Mouse (Mus musculus): ENCODE data around the gene Necap2.

DNA sequence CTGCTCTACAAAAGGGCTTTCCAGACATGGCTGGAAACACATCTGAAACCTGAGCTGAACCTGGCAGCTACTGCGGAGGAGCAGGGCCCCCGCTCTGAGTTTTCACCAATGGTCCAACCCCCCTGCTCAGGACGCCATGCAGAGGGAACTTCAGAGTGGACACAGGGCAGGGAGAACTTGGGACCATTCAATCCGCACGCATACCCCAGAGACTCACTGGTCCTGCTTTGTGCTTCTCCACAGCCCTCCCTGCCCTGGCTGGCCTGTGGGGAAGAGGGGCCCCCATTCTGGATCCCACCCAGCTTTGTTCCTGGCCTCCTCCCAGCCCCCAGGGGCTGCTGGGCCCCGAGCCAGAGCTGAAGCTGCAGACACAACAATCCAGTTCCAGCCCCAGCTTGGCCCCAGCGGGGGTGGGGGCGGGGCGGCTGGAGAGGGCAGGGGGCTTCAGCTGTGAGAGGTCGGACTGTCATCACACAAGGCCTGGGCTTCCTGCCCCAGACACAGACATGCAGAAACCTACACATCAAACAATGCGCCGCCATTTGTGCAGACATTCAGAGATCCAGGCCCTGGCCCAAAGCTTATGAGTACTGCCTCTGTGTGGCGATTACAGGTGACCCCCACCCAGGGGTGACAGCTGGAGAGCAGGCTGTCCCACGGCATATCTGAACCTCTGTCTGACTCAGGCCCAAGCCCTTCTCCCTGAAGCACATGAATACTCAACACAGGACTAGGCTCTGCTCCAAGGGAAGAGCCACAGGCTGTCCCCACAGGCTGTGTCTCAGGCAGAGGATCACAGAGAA, 57.1 kb downstream of the Necap2 start:
- TF ChIP-seq POLR2A (IDR thresholded peaks at IDR 0.05; ENCODE audit: low read depth, low read length), result no peak
- TF ChIP-seq CTCF (conservative IDR thresholded peaks at IDR 0.05; ENCODE audit: insufficient read depth, insufficient read length, low read depth, low read length), result no peak
